8 mouse cellular contexts compared by ENCODE assay signal in the genomic region with DNA sequence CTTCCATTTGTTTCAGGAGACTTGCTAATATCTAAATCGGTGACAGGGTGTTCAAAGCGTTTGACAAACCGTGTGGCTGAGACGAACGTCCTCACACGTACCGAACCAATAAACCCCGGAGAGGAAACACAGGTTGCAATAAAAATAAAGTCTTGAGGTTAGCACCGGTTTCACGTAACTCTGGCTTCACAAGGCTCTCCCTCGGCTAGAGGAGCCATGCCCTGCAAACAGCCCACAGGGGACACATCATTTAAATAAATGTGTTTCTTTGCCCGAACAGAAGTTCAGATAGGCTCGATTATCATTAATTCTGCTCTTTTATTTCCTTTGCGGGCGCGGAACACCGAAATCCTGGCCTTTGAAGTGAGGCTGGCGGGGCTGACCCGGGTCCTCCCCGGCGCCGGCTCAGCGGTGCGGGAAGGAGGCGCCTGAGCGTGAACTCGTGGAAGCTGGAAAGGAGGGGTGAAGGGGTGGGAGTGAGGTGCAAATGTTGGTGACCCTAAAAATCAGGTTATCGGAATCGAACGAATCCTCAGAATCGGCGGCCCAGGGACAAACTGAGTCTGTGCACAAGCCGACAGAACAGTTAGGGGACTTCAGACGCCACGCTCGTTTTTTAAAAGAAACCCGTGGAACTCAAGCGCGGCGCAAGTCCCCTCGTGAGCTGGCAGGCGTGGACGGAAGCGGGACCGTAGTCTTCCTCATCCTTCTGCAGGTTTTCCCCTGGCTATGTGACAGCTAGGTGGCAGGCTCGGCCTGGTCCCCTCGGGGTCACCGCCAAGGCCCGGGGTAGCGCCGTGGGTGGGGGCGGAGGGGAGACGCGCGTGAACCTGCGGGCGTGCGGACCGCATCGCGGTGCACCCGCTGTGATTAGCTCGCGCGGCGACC. TPM values are rescaled to one million over a fixed set of nuclear protein-coding genes. Genes with fewer than 3 reads are reported as not detected.
DNase-seq lines count a peak whose midpoint lies in the region; ATAC-seq lines count a peak whose summit lies in the region.

No protein-coding gene starts in this region.

- no peak overlapping the region for H3K27ac ChIP-seq in heart, embryonic 16.5 days (ENCODE audit: low read length)
- no peak overlapping the region for H3K27ac ChIP-seq in midbrain, embryonic 15.5 days

- no peaks in the 10 kb centered on the region for H3K36me3 ChIP-seq in heart, embryonic 16.5 days (ENCODE audit: control insufficient read depth, insufficient read depth)
- no peaks in the 10 kb centered on the region for H3K36me3 ChIP-seq in midbrain, embryonic 15.5 days (replicated peaks)

- peak overlapping the region; percentile 97 for H3K4me2 ChIP-seq in heart, embryonic 16.5 days (ENCODE audit: low read depth, low read length)
- peak overlapping the region; percentile 75 for H3K4me2 ChIP-seq in midbrain, embryonic 15.5 days

- peaks cover 53% of the 10 kb centered on the region for H3K27me3 ChIP-seq in heart, embryonic 16.5 days (ENCODE audit: control insufficient read depth, insufficient read depth, low read length)
- H3K27me3 ChIP-seq in midbrain, embryonic 15.5 days (replicated peaks) = peaks cover 73% of the 10 kb centered on the region

- ATAC-seq in heart, embryonic 16.5 days (replicated peaks; ENCODE audit: extremely low read depth, insufficient read depth, low FRiP score) = 0 out of 2 replicates have a peak, but pooled peaks have one; percentile 7
- peak; percentile 51 for ATAC-seq in midbrain, embryonic 15.5 days (replicated peaks)

- H3K4me3 ChIP-seq in heart, embryonic 16.5 days (ENCODE audit: low read length) = peak overlapping the region; percentile 66
- peak overlapping the region; percentile 41 for H3K4me3 ChIP-seq in midbrain, embryonic 15.5 days

- no peaks in the 10 kb centered on the region for H3K9me3 ChIP-seq in heart, embryonic 16.5 days (replicated peaks; ENCODE audit: control insufficient read depth, low read length)
- no peaks in the 10 kb centered on the region for H3K9me3 ChIP-seq in midbrain, embryonic 15.5 days

- H3K9ac ChIP-seq in heart, embryonic 16.5 days (ENCODE audit: low read length) = peak overlapping the region; percentile 72
- no peak overlapping the region; the same call in 1 of the 2 replicates for H3K9ac ChIP-seq in midbrain, embryonic 15.5 days

- DNase-seq in gastrocnemius, adult 18-20 months (ENCODE audit: low spot score) = peak; percentile 15
- no peak for DNase-seq in gastrocnemius, adult 8-10 months (ENCODE audit: low spot score in 2 of 2)
- DNase-seq in CD4-positive helper T cell, adult 2 months (ENCODE audit: low read depth, low spot score) = peak; percentile 23
- peak; percentile 66 for DNase-seq in embryo, embryonic 9.5 days (ENCODE audit: extremely low spot score)
- peak; percentile 27 for DNase-seq in kidney, postnatal 14 days
- DNase-seq in frontal cortex, adult 2 months (ENCODE audit: extremely low spot score in 1 of 2, low spot score in 1 of 2) = no peak

- WGBS in heart, embryonic 16.5 days = 2% methylated on average over 66 of the region's 66 CpGs
- WGBS in midbrain, embryonic 15.5 days = under 1% methylated on average over 66 of the region's 66 CpGs

- no peaks in the 10 kb centered on the region for H3K4me1 ChIP-seq in heart, embryonic 16.5 days (ENCODE audit: control insufficient read depth, insufficient read depth, low read length)
- peaks cover 21% of the 10 kb centered on the region for H3K4me1 ChIP-seq in midbrain, embryonic 15.5 days

RNA-seq across cellular contexts. Expression of gene Shisa3, which starts 0.5 kb away (rescaled TPM):
- 1 to 10 TPM; 1.3 to 2.7 TPM for total RNA-seq in gastrocnemius, adult 18-20 months (2021)
- total RNA-seq in gastrocnemius, adult 8-10 months (2022) = 1 to 10 TPM; 1.1 to 2.1 (median 1.7) TPM
- 1.8 and 2.3 TPM in 2 replicates for polyA plus RNA-seq in heart, embryonic 16.5 days (2015; fragmentation: Nextera tagmentation; extraction: Ambion mirVana)
- 34.4 and 37.2 TPM in 2 replicates for polyA plus RNA-seq in midbrain, embryonic 15.5 days (2015; fragmentation: Nextera tagmentation; extraction: Ambion mirVana)
- 19.5 and 21.3 TPM in 2 replicates for polyA plus RNA-seq in frontal cortex, adult 2 months (2012; rRNA removed)

Comparison
In these comparisons a context has a peak if more than half of its experiments do, and no peak if none do; other contexts are left out.
1. DNase-seq: peak in gastrocnemius, adult 18-20 months (single experiment), CD4-positive helper T cell, adult 2 months (single experiment), embryo, embryonic 9.5 days (single experiment) and kidney, postnatal 14 days (single experiment); none in gastrocnemius, adult 8-10 months (0 of 2) and frontal cortex, adult 2 months (0 of 2).